26 mouse cellular contexts compared by ENCODE assay signal in the genomic region with DNA sequence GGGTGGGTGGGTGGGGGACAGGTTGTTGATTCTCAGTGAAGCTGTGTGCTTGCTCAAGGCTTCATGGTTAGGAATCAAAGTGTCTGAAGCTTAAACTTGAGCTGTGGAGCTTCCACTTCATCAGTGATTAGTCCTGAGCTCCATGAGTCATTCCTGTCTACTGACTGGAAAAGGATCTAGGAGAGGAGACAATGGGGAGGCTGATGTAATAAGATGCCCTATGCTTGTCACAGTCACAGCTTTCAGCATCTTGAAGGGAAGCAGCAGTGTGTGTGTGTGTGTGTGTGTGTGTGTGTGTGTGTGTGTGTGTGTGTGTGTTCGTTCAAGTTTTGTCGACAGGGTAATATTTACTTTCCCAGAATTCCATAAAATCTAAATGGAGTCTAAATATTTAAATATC.
"Had no signal": no experiment of that assay in that cellular context is flagged by ENCODE, and none has a peak within 500 bp of the region (broad histone marks: within the 10 kb centered on the region; RNA-seq: fewer than 3 reads in every experiment).

No protein-coding gene starts in this region.

- H3K4me3 ChIP-seq: gastrocnemius, adult 2 months; heart, embryonic 10.5 days; heart, embryonic 12.5 days; hindbrain, embryonic 10.5 days; hindbrain, embryonic 12.5 days; kidney, embryonic 15.5 days; layer of hippocampus, adult 2 months; left cerebral cortex, adult 2 months; limb, embryonic 13.5 days; limb, embryonic 15.5 days; liver, embryonic 12.5 days had no signal

- ATAC-seq: hindbrain, embryonic 16.5 days; intestine, embryonic 16.5 days; liver, embryonic 12.5 days had no signal

- H3K36me3 ChIP-seq: heart, embryonic 10.5 days; heart, embryonic 12.5 days; hindbrain, embryonic 10.5 days; hindbrain, embryonic 12.5 days; kidney, embryonic 15.5 days; limb, embryonic 13.5 days; limb, embryonic 15.5 days; liver, embryonic 12.5 days had no signal

- H3K4me2 ChIP-seq: heart, embryonic 12.5 days; hindbrain, embryonic 12.5 days; hindbrain, embryonic 14.5 days; kidney, embryonic 15.5 days; limb, embryonic 13.5 days; limb, embryonic 15.5 days; liver, embryonic 12.5 days had no signal

- H3K9me3 ChIP-seq: heart, embryonic 10.5 days; heart, embryonic 12.5 days; hindbrain, embryonic 10.5 days; hindbrain, embryonic 12.5 days; kidney, embryonic 15.5 days; limb, embryonic 13.5 days; limb, embryonic 15.5 days; liver, embryonic 12.5 days had no signal

- H3K9ac ChIP-seq: heart, embryonic 12.5 days; hindbrain, embryonic 12.5 days; hindbrain, embryonic 14.5 days; kidney, embryonic 15.5 days; limb, embryonic 13.5 days; limb, embryonic 15.5 days; liver, embryonic 12.5 days; liver, embryonic 14.5 days had no signal

- H3K27me3 ChIP-seq: heart, embryonic 12.5 days; kidney, embryonic 15.5 days; limb, embryonic 15.5 days had no signal

- H3K27ac ChIP-seq: gastrocnemius, adult 2 months; heart, embryonic 10.5 days; hindbrain, embryonic 10.5 days; hindbrain, embryonic 12.5 days; hindbrain, embryonic 14.5 days; kidney, embryonic 15.5 days; kidney, postnatal 0 days; layer of hippocampus, adult 2 months; left cerebral cortex, adult 2 months; limb, embryonic 13.5 days; limb, embryonic 15.5 days; liver, embryonic 12.5 days; liver, embryonic 14.5 days had no signal

- H3K4me1 ChIP-seq: kidney, embryonic 15.5 days; limb, embryonic 15.5 days; liver, embryonic 12.5 days had no signal

- DNase-seq: gastrocnemius, adult 2 months; gastrocnemius, postnatal 10 days; gastrocnemius, postnatal 25 days; heart, adult 18-20 months; heart, postnatal 10 days; heart, postnatal 4 days; kidney, adult 11 months; kidney, adult 2 months; kidney, adult 9 months; kidney, postnatal 14 days; kidney, postnatal 36 days had no signal
